Mouse (Mus musculus) right cerebral cortex, adult 18-20 months (tissue): ENCODE data around the gene Rasgef1a.

ENCODE experiments used
- DNase-seq: peaks from one replicate; pipeline ENCODE4 v3.0.0; 2022; ENCODE audit warnings: mixed read lengths

The Rasgef1a gene

DNA sequence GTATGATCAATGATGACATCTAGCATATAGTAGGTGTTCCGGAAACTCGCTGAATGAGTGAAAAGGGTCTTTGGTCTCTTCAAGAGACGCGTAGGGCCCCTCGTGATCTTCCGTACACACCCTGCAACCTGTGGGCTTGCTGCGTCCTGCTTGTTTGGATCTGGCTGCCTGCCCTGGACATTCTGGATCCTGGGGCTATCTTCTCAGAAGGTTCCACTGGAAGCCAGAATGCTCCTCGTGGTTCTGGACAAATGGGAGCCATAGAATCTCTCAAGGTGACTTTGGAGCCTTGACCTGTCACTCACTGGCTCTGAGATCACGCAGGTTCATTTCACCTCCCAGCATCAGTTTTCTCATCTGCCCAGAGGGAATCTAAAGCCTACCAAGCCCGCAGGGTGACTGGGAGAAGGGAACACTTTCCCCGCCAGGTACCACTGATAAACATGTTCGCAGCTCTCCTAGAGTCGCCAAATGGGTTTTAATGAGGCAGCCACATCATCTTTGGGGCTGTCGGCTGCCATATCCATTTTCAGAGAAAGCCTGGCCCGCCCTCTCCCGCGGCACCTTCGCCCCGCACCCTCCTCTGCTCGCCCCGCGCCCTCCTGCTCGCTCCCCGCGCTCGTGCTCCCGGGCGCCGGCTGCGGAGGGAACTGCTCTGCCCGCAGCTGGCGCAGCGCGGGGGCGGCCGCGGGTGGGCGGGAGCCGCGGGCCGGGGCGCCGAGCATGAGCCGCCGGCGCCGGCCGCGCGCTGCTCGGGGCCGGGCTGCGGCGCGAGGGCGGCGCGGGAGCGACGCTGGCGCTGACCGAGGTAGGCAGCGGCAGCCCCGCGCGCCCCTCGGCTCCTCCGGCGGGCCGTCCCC lies at the start of gene Rasgef1a:
Gene Rasgef1a, plus strand, starts transcription at position 683 of the 860 bp plus-strand sequence.
- DNase-seq, result peak; percentile 70

DNA sequence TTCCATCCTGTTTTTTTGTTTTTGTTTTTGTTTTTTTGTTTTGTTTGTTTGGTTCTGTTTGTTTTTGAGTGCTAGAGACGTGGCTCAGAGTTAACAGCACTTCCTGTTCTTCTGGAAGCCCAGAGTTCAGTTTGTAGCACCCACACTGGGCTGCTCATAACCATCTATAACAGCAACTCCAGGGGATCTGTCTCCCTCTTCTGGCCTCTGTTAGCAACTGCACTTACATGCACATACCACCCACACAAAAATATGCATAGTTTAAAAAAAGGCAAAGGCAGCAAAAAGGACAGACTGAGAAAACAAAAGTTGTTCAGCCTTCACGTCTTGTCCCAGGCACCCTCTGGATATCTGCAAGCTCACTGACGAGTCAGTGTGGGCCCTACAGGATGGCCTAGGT lies 48.0 kb upstream of the Rasgef1a start:
- DNase-seq, result no peak

DNA sequence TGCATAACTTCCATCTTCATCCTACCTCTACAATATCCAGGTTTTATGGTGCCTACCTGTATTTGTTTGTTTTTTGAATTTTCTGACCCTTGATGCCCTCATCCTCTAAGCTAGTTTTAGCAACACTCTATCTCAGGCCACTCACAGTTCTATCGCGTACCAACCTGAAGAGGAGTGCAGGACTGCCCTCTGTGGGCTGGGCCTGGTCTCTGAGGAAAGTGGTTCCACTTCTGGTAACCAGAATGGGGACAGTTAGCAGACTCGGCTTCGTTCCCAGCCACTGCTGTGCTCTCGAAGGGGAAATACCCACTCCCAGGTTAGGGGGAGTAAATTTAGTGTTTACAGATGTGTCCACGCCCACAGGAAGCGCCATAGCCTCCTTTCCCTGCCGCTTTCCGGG lies 44.5 kb upstream of the Rasgef1a start:
- no peak for DNase-seq

DNA sequence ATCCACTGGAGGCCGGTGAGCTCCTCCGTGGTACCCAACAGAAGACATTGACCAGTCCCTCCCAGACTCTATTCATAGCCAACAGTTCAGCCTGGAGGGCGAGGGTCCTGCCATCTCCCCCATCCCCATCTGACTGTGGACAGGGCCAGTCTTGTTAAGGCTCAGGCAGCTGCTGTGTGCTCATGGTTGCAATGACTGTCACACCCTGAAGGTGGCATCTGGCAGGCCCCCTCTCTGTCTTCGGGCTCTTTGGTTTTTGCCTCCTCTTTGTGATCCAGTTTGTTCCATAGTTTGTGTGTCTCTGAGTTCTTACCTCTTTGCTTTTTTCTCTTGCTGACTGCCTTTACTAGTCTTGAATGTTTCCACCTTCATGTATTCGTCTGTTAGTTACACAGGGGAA lies 24.1 kb upstream of the Rasgef1a start:
- no peak for DNase-seq

DNA sequence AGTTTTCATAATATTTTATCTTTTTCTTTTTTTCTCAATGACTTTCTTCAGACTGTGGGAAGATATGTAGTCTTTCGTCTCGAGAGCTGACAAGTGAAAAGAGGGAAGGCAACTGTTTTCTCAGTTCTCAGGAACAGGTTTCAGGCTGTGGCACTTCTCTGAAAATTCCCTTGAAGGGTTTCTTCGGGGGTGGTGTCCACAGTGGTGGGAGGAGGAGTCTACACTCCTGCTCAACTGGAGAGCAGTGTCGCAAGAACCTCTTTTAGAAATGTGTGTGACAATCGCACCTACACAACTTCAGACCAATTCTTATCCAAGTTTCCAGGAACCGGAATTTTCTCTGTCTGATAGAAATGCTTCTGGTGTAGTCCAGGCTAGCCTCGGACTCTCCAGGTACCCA lies 22.0 kb upstream of the Rasgef1a start:
- peak; percentile 63 for DNase-seq

DNA sequence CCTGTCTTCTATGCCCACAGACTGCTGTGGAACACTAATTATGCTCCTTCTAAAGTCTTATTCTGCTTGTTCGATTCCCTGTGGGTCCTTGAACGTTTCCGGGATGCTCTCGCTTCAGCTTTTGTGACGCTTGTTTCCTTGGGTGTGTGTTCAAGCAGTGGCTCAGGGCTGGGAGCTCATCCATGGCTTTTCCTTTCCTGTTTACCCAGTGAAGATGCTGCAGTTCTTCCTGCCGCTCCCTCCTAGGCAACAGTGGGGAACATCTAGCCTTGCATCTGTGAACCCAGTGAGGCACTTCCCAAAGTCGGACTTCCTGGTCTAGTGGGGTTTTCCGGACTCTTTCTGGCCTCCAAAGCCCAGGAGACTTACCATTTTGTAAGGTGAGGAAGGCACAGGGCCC lies 20.6 kb upstream of the Rasgef1a start:
- DNase-seq, result no peak

DNA sequence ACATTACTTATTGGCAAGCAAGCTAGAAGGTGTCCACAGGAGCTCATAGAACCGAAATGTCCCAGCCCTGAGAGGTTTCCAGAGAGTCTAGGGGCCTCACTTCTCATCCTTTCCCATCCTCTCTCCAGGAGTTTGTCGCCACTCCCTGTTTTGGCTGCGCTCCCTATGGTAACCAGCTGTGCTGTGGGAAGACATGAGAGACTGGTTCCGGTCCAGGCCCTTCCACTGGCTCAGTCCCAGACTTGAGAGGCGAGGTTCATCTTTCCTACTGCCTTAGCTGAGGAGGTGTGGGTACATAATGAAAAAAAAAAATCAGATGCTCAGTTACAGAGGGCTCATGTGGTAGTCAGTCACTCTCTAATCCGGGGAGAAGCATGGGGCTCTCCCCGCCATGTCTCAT lies 19.9 kb upstream of the Rasgef1a start:
- peak; percentile 81 for DNase-seq

DNA sequence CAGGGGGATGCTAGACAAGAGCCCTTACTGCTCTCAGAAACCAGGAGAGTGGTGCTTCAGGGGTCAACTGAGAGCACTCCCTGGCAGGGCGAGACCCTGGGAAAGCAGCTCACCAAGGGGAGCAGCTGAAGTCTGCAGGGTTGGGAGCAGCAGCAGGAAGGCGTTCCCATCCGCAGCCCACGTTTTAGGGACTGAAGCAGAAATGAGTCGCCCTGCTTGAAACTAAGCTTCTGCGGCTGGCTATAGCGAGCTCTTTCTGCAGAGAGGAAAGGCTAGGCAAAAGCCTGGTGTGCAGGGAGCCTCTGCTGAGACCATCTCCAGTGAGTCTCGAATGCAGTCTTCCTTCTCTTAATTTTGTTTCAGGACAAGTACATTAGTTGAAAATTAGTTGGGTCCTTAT lies 19.3 kb upstream of the Rasgef1a start:
- DNase-seq, result no peak

DNA sequence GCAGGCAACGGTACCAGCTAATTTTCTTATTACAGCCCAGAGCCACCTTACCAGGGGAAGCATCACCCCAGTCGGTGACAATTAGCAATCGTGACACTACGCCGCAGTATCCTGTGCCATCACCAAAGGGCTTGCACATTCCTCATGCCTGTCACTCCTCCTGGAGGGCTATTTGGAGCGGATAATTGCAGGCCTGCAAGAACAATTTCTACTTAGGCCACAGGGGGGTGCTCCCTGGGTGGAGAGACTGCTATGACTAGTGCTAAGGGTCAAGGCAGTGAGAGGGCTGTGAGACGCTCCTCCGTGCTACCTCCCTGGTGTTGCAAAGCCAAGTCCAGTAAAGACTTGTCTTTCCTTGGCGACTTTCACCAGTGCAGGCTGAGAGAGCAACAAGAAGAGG lies 16.1 kb upstream of the Rasgef1a start:
- no peak for DNase-seq

DNA sequence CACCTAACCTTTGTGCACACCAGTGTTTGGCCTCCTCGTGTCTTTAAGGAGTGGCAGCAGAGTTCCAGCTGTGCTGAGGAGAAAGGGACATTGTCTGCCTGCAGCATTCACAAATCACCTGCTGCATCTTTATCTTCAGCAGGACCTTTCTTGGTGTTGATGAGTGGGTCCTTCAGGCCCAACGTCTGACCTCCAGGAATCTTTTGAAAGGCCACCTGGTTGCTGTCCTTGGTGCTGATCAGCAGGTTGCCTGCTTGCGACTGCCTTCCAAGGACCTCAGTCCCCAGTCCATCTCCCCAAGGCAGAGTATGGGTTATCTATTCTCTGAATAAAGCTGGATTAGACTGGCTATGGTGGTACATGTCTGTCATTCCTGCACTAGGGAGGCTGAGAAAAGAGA lies 10.0 kb upstream of the Rasgef1a start:
- no peak for DNase-seq

DNA sequence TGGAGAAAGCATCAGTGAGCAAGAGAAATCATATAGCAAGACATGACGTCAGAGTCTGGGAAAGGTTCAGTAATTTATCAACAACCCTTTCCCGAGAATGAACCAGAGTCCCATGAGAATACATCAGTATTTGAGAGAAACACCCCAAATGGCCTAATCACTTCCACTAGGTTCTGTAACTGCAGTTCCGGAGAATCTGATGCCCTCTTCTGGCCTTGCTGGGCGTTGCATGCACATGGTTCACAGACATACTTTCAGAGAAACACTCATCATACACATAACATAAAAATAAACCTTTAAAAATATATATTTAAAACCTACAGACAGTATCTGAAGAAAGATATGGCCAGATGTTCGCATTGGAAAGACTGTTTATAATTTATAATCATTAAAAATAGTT lies 3.9 kb upstream of the Rasgef1a start:
- no peak for DNase-seq

DNA sequence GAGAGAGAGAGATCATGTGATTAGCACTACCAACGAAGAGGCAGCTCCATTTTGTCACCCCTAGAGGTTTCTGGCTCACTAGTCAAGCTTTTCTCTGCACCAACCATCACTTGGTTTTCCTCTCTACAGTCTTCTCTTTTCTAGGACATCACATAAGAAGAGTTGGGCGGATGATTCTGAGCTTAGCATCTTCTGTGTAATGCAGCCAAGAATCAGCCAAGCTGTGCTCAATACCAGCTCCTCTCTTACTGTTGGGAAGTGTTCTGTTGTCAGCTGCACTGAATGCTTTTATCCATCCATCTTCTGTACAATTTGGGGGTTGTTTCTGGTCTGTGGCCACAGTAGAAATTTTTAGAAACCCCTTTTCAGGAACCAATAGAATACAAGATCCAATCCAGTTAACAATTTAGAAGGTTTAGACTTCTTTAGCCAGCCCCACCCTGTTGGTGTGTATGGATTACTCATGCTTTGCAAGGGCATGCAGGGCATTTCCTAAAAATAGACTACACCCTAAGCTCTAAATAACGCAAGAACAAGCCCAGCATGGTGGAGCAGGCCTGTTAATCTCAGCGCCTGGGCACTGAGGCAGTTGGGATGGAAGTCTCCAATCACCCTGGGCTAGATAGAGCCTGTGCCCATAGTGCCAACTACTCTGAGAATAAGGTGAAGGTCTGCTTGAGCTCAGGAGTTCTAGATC lies 3.2 kb upstream of the Rasgef1a start:
- DNase-seq, result peak; percentile 43

DNA sequence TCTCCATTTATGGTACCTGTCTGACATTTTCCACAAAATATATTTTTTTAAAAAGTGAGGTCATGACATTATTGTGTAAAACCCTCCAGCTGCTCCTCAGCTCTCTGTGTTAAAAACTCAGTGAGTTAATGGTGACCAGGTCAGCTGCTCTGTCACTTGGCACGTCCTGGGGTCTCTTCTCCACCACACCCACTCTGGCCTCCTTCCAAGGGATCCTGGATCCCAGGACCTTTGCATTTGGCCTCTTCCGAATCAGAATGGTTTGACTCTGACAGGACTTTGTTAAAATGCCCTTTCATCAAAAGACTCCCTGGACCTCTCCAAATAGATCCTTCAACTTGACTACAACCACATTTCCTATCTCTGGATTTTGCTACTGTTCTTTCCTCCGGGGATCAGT lies 982 bp upstream of the Rasgef1a start:
- DNase-seq, result no peak

DNA sequence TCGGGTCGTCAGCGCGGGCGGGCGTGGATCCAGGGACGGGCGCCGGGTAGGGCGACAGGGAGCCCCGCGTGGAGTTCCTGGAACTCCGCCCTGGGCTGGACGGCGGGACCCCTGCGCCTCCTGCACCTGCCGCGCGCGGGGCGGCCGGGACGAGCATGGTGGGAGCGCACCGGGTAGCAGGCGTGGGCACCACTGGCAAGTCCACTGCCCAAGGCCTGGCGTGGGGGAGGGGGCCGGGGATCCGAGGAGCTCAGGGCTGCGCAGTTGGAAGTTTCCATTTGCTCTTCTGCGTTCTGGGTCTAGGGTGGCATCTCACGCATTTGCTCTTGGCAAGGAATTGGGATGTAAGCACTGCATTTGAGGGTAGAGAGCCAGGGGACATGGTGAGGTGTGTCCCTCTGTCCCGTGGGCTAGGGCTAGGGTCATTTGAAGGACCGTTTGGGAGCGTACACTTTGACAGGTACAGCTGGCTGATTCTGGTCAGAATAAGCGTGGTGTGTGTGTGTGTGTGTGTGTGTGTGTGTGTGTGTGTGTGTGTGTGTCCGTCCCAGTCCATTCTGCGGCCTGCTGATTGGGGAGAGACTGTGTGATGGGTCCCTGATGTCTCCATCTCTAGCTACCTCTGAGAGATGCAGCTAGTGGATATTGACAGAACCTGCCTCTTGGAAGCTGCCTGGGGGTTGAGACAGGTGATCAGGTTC lies 528 bp downstream of the Rasgef1a start:
- peak; percentile 73 for DNase-seq

DNA sequence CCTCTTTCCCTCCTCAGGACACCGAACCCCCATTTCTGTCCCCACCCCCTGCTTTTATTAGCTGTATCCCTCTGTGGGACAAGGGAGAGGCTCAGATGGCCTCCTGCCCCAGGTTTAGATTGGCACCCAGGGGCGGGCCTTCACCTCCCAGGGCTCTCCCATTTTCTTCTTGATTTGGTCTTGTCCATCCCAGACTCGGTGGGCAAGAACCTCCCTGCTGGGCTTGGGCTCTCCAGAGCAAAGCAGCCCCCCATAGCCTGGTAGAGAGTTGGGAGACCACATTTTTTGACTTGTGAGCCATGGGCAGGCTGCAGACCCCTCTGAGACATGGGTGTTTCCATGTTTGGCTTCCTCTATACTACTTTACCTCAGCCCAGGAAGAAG lies 1.1 kb downstream of the Rasgef1a start:
- DNase-seq, result peak; percentile 29

DNA sequence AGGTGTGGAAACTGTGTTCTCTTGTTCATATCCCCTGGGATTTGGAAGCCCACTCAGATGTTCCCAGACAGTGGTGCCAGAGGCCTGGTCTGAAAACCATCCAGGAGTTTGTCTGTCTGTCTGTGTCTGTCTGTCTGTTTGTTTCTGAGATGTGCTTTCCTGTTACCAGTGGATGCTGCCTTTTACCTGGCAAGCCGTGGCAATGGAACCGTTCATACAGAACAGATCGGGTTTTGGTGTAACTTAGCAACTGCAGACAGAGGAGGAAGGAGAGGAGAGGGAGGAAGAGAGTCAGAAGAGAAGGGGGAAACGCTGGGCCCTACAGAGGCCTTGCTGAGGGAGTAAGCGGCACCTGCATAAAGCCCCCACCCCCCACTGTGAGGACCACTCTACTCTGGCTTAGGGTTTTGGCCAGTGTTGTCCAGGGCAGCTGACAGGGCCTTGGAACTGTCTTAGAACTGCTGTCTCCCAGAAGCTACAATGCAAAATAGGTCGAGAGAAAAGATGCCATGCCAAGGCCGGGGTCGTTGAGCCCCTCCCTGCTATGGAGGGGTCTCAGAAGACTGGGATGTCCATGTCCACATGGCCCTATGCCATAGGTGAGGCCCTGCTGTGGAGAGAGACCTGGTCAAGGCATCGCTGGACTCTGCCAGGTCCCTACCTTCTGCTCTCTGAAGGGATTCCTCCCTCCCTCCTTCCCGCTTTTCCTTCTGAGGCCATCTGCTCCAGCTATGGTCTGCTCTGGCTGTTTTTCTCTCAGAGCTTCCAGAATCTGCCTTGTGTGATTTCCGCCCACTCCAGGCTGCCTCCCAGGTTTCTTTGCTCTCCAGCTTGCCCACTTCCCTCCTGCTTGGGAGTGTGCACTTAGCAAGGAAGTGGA lies 2.0 kb downstream of the Rasgef1a start:
- peak; percentile 91 for DNase-seq

DNA sequence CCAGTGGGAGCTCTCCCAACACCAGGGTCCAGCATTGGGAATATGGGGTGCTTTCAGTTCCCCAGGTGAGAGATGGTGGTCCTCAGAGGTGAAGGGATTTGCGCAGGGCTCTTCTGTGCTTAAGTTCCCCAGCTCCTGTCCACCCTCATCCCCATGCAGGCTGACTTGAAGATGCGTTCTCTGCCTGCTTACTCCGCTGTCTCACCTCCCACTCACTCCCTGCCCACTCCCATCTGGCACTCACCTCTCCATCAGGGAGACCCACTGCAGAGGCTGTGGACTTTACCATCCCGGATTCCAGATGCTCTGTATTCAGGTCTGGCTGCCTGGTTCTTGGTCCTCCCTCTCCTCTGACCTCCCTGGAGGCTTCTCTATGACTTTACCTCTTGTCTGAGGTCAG lies 3.6 kb downstream of the Rasgef1a start:
- peak; percentile 89 for DNase-seq

DNA sequence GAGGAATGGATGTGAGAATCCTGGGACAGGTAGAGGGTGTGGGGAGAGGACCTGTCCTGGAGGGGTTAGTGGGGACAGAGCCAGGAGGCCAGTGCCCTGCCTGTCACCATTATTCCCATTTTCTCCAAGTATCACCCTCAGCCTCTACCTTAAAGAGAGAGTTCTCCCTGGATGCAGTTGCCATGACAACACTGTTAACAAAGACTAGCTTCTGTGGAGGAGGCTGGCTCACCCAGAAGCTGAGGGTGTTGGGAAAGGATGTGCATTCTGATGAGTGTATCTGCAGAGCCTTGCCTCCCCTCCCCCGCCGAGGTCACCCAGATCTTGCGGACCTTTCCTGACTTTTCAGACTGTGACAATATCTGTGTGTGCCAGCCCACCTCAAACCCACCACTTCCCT lies 4.7 kb downstream of the Rasgef1a start:
- DNase-seq, result peak; percentile 85

DNA sequence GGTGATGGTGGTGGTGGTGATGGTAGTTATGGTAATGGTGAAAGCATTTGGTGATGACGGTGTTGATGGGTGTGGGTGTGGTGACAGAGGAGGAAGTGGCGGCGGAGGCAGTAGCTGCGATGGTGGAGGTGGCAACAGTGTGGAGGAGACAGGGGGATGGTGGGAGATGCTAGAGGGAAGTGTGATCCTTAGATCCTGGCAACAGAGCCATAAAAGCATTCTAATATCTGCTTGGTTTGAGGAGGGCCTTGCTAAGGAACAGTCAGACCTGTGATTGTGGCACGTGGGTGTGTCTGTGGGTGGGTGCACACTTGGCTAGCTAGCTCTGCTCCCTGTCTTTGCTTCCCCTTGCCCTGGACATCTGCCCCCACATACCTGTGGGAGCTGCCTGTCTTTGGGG lies 7.4 kb downstream of the Rasgef1a start:
- peak; percentile 76 for DNase-seq

DNA sequence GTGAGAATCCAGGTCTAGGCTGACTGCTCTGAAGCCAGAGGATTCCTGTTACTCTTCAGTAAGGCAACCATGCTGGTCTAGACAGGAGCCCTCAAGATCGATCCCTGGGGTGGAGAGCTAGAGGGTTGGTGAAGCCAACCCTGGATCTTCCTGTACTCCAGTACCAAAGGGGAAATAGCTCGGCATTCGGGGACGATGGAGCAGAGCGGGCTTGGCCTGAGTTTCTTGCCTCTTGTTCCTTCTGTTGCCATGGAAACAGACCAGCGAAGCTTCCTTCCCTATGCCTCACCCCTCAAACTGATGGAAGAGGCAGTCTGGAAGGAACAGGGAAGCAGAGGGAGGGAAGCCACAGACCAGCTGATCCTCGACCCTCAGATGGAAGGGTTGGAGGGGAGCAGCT lies 8.3 kb downstream of the Rasgef1a start:
- peak; percentile 67 for DNase-seq

DNA sequence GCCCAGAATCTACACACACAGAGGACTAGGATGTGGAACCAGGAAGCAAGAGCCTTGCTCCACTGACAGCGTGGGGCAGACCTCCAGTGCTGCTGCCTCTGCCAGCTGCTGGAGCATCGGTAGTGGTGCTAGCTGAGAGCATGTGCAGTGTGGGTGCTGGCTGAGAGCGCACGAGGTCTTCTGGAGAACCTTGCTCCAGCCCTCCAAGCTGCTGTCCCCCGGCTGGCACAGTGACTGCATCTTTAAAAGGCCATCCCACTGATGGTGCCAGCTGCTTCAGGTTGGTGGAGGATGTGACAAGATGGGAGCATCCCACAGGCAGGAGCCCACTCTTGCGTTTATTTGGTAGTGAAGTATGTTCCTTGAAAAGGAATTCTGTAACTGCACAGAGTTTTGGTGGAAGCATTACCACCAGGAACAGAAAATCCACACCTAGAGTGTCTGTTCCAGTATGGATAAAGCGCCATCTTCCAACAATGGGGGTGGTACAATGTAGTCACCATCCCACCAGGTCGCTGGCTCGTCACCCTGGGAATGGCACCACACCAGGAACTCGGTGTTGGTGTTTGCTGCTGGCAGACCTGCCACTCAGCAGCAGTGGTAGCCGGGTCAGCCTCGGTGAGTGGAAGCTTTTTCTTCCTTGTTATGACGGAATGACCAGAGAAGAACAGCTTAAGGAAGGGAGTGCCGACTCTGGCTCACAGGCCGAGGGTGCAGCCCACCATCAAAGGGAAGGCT lies 11.8 kb downstream of the Rasgef1a start:
- DNase-seq, result peak; percentile 83

DNA sequence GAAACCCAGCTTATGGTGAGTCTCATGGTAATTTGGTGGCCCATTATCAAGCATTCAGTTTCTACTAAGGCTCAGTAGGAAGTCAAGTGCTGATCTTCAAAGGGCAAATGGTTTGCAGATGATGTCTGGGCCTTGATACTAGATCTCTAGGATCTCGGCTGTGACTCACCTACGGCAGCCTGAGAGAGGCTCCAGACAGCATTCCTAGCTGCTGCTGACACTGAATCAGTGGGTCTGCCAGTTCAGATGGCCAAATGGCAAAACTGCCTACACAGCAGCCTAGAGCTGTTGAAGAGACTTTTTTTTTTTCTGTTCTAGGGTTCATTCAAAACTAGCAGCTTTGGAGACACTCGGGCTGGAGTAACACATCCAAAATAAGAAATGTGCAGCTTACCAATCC lies 15.8 kb downstream of the Rasgef1a start:
- no peak for DNase-seq
